Mouse (Mus musculus): ENCODE results near the gene Atp6v1e1.
A peak's percentile ranks its signal among the peaks of the same experiment; 100 is the strongest.
"Not testable (repeated sequence)": the region's sequence is repeated elsewhere in the genome, so short reads cannot be mapped to it uniquely, and the experiment has no call there.

The Atp6v1e1 gene

GRCm38 (mm10) chr6:120819294-120819693 lies 3.3 kb downstream of the Atp6v1e1 start:
- DNase-seq: no peak

- DNase-seq: not testable (repeated sequence)
These were observed 10.6 kb downstream of the Atp6v1e1 start for GRCm38 (mm10) chr6:120811999-120812398.

- no peak for DNase-seq
These were observed 14.9 kb downstream of the Atp6v1e1 start for GRCm38 (mm10) chr6:120807738-120808081.

- DNase-seq: no peak
These were observed 15.4 kb downstream of the Atp6v1e1 start for GRCm38 (mm10) chr6:120806999-120807737.

- no peak for DNase-seq
These were observed 23.0 kb downstream of the Atp6v1e1 start for GRCm38 (mm10) chr6:120799581-120800041.

GRCm38 (mm10) chr6:120798905-120799304 lies 23.7 kb downstream of the Atp6v1e1 start:
- DNase-seq: no peak

- DNase-seq: no peak
These were observed 24.6 kb downstream of the Atp6v1e1 start for GRCm38 (mm10) chr6:120798019-120798418.

- DNase-seq: peak; percentile 40
These were observed 26.5 kb downstream of the Atp6v1e1 start for GRCm38 (mm10) chr6:120796111-120796510.

GRCm38 (mm10) chr6:120795422-120796086 lies 27.0 kb downstream of the Atp6v1e1 start:
- no peak for DNase-seq

- DNase-seq: peak; percentile 61
These were observed 29.6 kb downstream of the Atp6v1e1 start for GRCm38 (mm10) chr6:120792947-120793346.

GRCm38 (mm10) chr6:120790717-120791116 lies 31.9 kb downstream of the Atp6v1e1 start:
- no peak for DNase-seq

GRCm38 (mm10) chr6:120790153-120790552 lies 32.4 kb downstream of the Atp6v1e1 start:
- no peak for DNase-seq

GRCm38 (mm10) chr6:120788904-120789303 lies 33.7 kb downstream of the Atp6v1e1 start:
- DNase-seq: no peak

- no peak for DNase-seq
These were observed 34.5 kb downstream of the Atp6v1e1 start for GRCm38 (mm10) chr6:120788068-120788607.

- no peak for DNase-seq
These were observed 38.2 kb downstream of the Atp6v1e1 start for GRCm38 (mm10) chr6:120784351-120784750.

- DNase-seq: no peak
These were observed 39.6 kb downstream of the Atp6v1e1 start for GRCm38 (mm10) chr6:120782948-120783347.

GRCm38 (mm10) chr6:120778226-120778625 lies 44.4 kb downstream of the Atp6v1e1 start:
- DNase-seq: no peak

- no peak for DNase-seq
These were observed 45.1 kb downstream of the Atp6v1e1 start for GRCm38 (mm10) chr6:120777533-120777932.

GRCm38 (mm10) chr6:120776286-120776685 lies 46.3 kb downstream of the Atp6v1e1 start:
- DNase-seq: no peak

- no peak for DNase-seq
These were observed 48.8 kb downstream of the Atp6v1e1 start for GRCm38 (mm10) chr6:120773763-120774162.

GRCm38 (mm10) chr6:120773149-120773628 lies 49.4 kb downstream of the Atp6v1e1 start, which contains the start of gene Slc25a18:
Gene Slc25a18 (plus strand): TSS chr6:120773578.
- peak; percentile 62 for DNase-seq

GRCm38 (mm10) chr6:120772025-120772424 lies 50.6 kb downstream of the Atp6v1e1 start:
- no peak for DNase-seq

- DNase-seq: no peak
These were observed 51.2 kb downstream of the Atp6v1e1 start for GRCm38 (mm10) chr6:120771366-120771765.

GRCm38 (mm10) chr6:120769972-120770371 lies 52.6 kb downstream of the Atp6v1e1 start:
- no peak for DNase-seq

Data from layer of hippocampus, adult 9-11 months (tissue).